Mouse (Mus musculus) cerebellum, adult 2 months (tissue): ENCODE measurements around the gene Hic1. TPM values are rescaled to one million over a fixed set of nuclear protein-coding genes. Genes with fewer than 3 reads are reported as not detected.
A peak's percentile ranks its signal among the peaks of the same experiment; 100 is the strongest.

Experiments
- DNase-seq, 2 experiments: peaks; one replicate each; pipeline ENCODE4 v3.0.0; 2021
- H3K27ac ChIP-seq: fragments of 200-500 bp; 2 replicates; pipeline ENCODE4 v1.5.1; 2012; ENCODE audit warnings: low read length, control low read depth, inconsistent platforms; ENCODE audit not compliant: insufficient read depth
- H3K27me3 ChIP-seq: fragments of 200-500 bp; 2 replicates; pipeline ENCODE4 v1.6.1; 2012; ENCODE audit warnings: inconsistent platforms, mild to moderate bottlenecking, low read length, moderate library complexity; ENCODE audit not compliant: control insufficient read depth, insufficient read depth
- H3K4me1 ChIP-seq: fragments of 200-500 bp; 2 replicates; pipeline ENCODE4 v1.6.1; 2011; ENCODE audit warnings: low read length; ENCODE audit not compliant: control insufficient read depth, insufficient read depth
- H3K4me3 ChIP-seq: fragments of 200-500 bp; replicated peaks from 2 replicates; pipeline ENCODE3; 2011; ENCODE audit warnings: mild to moderate bottlenecking, low read depth, low read length, control low read depth; ENCODE audit not compliant: insufficient read depth
- CTCF ChIP-seq: fragments of 200-500 bp; IDR thresholded peaks from 2 replicates; pipeline ENCODE4 v1.5.1; 2011; ENCODE audit warnings: low read depth, mild to moderate bottlenecking, control low read depth, low read length, moderate library complexity, borderline replicate concordance; ENCODE audit not compliant: insufficient read depth
- POLR2A ChIP-seq: fragments of 200-500 bp; IDR thresholded peaks from 2 replicates; pipeline ENCODE4 v1.6.1; 2011; ENCODE audit warnings: low read length, control low read depth, borderline replicate concordance; ENCODE audit not compliant: insufficient read depth
- WGBS: fragments of 180-500 bp; shearing (Covaris S2); methylation state at CpG from one replicate; pipeline ENCODE4 v1.1.7; 2018; 5-methylcytosine and 5-hydroxymethylcytosine counted together
- polyA plus RNA-seq: library from polyadenylated mRNA; depleted of rRNA; stranded (reverse); fragments of >200 nt; gene quantifications from 2 replicates; pipeline ENCODE4 v1.2.3, GENCODE M21; 2012; rRNA removed

The Hic1 gene
- polyA plus RNA-seq, 1 experiment: 3.0 TPM

DNA sequence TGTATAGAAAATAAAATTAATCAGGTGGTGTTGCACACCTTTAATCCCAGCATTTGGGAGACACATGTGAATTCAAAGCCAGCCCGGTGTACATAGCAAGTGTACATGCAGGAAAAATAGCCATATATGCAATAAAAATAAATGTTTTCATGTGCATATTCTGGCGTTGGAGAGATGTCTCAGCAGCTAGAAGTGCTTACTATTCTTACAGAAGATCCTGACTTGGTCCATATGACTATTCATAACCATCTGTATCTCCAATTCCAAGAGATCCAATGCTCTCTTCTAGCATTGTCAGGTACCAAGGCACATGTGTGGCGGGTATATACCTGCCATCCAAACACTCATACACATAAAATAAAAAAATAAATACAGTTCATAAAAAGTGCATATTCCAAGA, 42.9 kb downstream of the Hic1 start:
- no peak for TF ChIP-seq CTCF
- TF ChIP-seq POLR2A: no peak
- no peak overlapping the region for H3K27ac ChIP-seq
- no peaks in the 10 kb centered on the region; the same call in 1 of the 2 replicates for H3K4me1 ChIP-seq
- H3K4me3 ChIP-seq: no peak overlapping the region
- DNase-seq: no peak
- no peaks in the 10 kb centered on the region for H3K27me3 ChIP-seq
- WGBS: 98% methylated on average over 3 of the region's 3 CpGs

DNA sequence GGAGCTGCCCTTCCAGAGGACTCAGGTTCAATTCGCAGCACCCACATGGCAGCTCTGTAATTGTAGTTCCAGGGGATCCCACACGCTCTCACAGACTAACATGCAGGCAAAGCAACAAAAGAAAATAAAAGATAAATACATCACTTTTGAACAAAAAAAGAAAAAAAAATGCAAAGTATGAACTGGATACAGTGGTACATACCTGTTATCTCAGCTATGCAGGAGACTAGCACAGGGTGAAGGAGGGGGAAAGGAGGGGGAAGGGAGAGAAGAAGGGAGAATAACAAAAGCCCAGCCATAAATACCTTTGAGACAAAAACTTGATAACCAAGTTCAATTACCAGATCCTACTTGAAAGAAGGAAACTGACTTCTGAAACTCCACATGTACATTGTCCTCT, 44.9 kb downstream of the Hic1 start:
- H3K27ac ChIP-seq: no peak overlapping the region
- H3K27me3 ChIP-seq: no peaks in the 10 kb centered on the region
- DNase-seq: no peak
- H3K4me1 ChIP-seq: peaks cover 12% of the 10 kb centered on the region; the same call in 1 of the 2 replicates
- WGBS: 99% methylated on average over 2 of the region's 2 CpGs
- no peak for TF ChIP-seq CTCF
- no peak for TF ChIP-seq POLR2A
- H3K4me3 ChIP-seq: no peak overlapping the region

DNA sequence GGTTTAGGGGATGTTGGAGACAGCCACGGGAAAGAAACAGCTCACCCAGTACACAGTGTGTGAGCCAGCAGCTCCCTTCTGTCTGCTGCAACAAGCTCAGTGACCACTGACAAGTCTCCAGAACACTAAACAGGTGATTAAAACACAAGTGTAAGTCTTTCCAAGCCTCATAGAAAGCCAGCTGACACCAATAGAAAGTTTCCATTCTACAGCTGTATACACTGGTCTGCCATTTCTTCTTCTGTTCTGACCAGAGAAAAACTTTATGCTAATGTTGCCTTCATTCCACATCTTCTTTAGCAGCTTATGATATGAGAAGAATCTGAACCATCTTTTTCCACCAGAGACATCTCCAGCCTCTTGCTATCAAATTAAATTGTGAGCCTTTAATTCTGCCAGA, 48.0 kb downstream of the Hic1 start:
- DNase-seq: no peak
- no peaks in the 10 kb centered on the region for H3K27me3 ChIP-seq
- H3K27ac ChIP-seq: no peak overlapping the region
- H3K4me1 ChIP-seq: peaks cover 22% of the 10 kb centered on the region
- no peak for TF ChIP-seq CTCF
- no peak overlapping the region for H3K4me3 ChIP-seq
- 32% methylated on average over 1 of the region's 1 CpGs for WGBS

DNA sequence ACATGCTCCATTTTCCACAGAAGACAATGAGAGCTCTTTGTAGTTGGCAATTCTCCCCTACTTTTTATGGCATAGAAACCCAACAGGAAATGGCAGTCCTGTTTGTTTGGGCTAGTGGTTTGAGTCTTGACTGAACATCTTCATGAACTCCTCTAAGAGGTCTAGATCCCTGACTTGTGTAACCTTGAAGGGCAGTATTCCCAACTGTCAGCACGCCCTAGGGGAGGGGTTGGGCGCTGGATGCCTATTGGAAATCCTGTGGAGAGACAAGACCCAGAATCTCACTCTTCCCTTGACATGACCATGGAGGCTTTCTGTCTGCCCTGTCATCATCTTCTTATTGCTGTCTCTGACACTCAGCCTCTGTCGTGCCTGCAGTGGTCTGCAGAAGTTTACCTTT, 49.5 kb downstream of the Hic1 start:
- Histone ChIP-seq H3K4me3 (no peak overlapping the region), H3K4me1 (peaks cover 22% of the 10 kb centered on the region), H3K27me3 (no peaks in the 10 kb centered on the region), H3K27ac (peak overlapping the region; percentile 67)
- 89% methylated on average over 3 of the region's 3 CpGs for WGBS
- TF ChIP-seq POLR2A (no peak), CTCF (no peak)
- DNase-seq: peak in 1 of 2 experiments; percentile 14

DNA sequence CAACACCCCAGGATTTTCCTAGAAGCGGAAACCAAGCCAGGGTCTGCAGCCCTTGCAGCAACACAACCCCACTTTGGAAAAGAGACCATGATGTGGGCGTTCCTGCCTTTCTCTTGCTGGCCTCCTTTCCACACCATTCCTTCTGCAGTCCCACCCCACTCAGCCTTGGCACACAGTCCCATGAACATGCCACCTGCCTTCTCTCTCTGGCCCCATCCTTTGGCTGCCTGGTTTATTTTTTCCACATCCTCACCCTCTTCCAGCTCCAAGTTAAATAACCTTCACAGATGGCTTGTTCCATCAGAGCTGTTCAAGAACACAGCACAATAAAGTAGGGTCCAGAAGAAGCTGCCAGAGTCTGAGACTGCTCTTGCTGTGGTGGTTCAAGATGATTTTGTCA, 50.0 kb downstream of the Hic1 start:
- no peak for TF ChIP-seq POLR2A
- TF ChIP-seq CTCF: no peak
- DNase-seq: peak; percentile 52 to 77
- no peak overlapping the region for H3K4me3 ChIP-seq
- H3K4me1 ChIP-seq: peaks cover 22% of the 10 kb centered on the region
- no peaks in the 10 kb centered on the region for H3K27me3 ChIP-seq
- H3K27ac ChIP-seq: peak overlapping the region; percentile 67
- 41% methylated on average over 2 of the region's 2 CpGs for WGBS

DNA sequence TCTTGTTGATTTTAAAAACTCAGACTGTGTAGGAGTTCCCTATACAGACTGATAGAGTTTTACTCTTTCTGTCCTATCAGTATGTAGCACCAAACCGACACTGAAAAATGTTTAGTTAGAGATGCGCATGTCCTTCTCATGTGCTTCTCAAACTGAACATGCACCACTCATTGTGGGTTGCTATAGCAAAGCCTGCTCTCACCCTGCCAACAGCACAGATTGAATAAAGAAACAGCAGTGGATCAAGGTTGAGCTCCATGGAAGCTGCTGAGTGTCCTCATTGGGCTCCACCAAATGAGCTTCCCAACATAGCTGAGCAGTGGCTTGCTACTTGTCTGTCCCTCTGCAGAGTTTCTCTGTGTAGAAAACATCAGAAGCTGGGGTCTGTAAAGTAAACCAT, 51.2 kb downstream of the Hic1 start:
- TF ChIP-seq POLR2A: no peak
- no peak for TF ChIP-seq CTCF
- Histone ChIP-seq H3K27ac (no peak overlapping the region), H3K4me1 (peaks cover 22% of the 10 kb centered on the region), H3K4me3 (no peak overlapping the region), H3K27me3 (no peaks in the 10 kb centered on the region)
- no peak for DNase-seq
- WGBS: 88% methylated on average over 2 of the region's 2 CpGs

DNA sequence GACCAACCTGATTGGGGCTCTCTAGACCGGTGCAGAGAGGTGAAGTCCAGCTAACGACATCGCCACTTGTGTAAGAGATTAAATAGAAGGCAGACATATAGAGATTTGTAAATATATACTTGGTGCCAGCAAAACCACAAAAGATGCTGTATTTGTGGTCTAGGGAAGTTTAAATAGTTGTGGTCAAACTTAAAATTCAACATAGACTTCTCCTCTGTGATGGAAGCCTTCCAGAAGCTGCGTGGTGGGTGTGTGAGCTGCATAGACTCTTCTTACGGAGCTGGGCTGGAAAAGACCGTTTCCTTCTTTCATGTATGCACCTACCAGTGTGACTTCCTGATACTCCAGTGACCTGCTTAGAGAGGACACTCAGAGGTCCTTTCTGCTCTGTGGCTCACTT, 52.9 kb downstream of the Hic1 start:
- no peak for TF ChIP-seq POLR2A
- no peak for TF ChIP-seq CTCF
- Histone ChIP-seq H3K4me1 (peaks cover 22% of the 10 kb centered on the region), H3K4me3 (no peak overlapping the region), H3K27me3 (no peaks in the 10 kb centered on the region), H3K27ac (no peak overlapping the region)
- 93% methylated on average over 6 of the region's 6 CpGs for WGBS
- no peak for DNase-seq

Other genes with a start within 250 kb of the Hic1 start
- gene Smg6, start 243.7 kb downstream of the Hic1 start, polyA plus RNA-seq: 31.1 and 31.6 TPM in 2 replicates
- gene Srr, start 243.6 kb downstream of the Hic1 start, polyA plus RNA-seq: 36.5 and 37.8 TPM in 2 replicates
- gene Ovca2, start 9.3 kb upstream of the Hic1 start, polyA plus RNA-seq: 15.3 and 16.3 TPM in 2 replicates
- gene Dph1, start 21.7 kb upstream of the Hic1 start, polyA plus RNA-seq: 18.6 and 19.3 TPM in 2 replicates
- 23.9 and 28.6 TPM in 2 replicates for gene Rtn4rl1, start 24.3 kb upstream of the Hic1 start, polyA plus RNA-seq
- 59.3 and 64.2 TPM in 2 replicates for gene Rpa1, start 178.8 kb upstream of the Hic1 start, polyA plus RNA-seq
- 9.1 and 9.2 TPM in 2 replicates for gene Smyd4, start 178.9 kb upstream of the Hic1 start, polyA plus RNA-seq